Mouse (Mus musculus) limb, embryonic 11.5 days (tissue): ENCODE results near the gene Ptk7. TPM values are rescaled to one million over a fixed set of nuclear protein-coding genes. Genes with fewer than 3 reads are reported as not detected.
A peak's percentile ranks its signal among the peaks of the same experiment; 100 is the strongest.

Experiments used
- ATAC-seq: fragments of 200-750 bp; cut with Nextera tagmentation; 2 replicates; pipeline ENCODE4 v1.8.0; 2017; ENCODE audit warnings: low read depth; ENCODE audit not compliant: insufficient number of reproducible peaks, low FRiP score, low TSS enrichment
- DNase-seq: peaks from one replicate; pipeline ENCODE4 v3.0.0-alpha.2; 2015; ENCODE audit warnings: low spot score
- H3K27ac ChIP-seq: fragments of 300-500 bp; sonication (generic); replicated peaks from 2 replicates; pipeline ENCODE4 v1.5.1; 2014; ENCODE audit warnings: low read depth, mild to moderate bottlenecking, low read length
- H3K27me3 ChIP-seq: fragments of 300-500 bp; sonication (generic); 2 replicates; pipeline ENCODE4 v1.6.1; 2014; ENCODE audit warnings: mild to moderate bottlenecking, low read length, mixed read lengths; ENCODE audit not compliant: control insufficient read depth, insufficient read depth
- H3K36me3 ChIP-seq: fragments of 300-500 bp; sonication (generic); 2 replicates; pipeline ENCODE4 v1.6.1; 2014; ENCODE audit warnings: mild to moderate bottlenecking, low read length, moderate library complexity, mixed read lengths; ENCODE audit not compliant: control insufficient read depth, insufficient read depth
- H3K4me1 ChIP-seq: fragments of 300-500 bp; sonication (generic); 2 replicates; pipeline ENCODE4 v1.6.1; 2014; ENCODE audit warnings: low read length, mixed read lengths; ENCODE audit not compliant: control insufficient read depth, insufficient read depth
- H3K4me2 ChIP-seq: fragments of 300-500 bp; sonication (generic); 2 replicates; pipeline ENCODE4 v1.6.1; 2014; ENCODE audit warnings: low read depth, mild to moderate bottlenecking, moderate library complexity; ENCODE audit not compliant: severe bottlenecking
- H3K4me3 ChIP-seq: fragments of 300-500 bp; sonication (generic); 2 replicates; pipeline ENCODE4 v1.5.1; 2014; ENCODE audit warnings: low read depth, low read length
- H3K9ac ChIP-seq: fragments of 300-500 bp; sonication (generic); 2 replicates; pipeline ENCODE4 v1.6.1; 2014; ENCODE audit warnings: mild to moderate bottlenecking, low read length
- H3K9me3 ChIP-seq: fragments of 300-500 bp; sonication (generic); 2 replicates; pipeline ENCODE4 v1.6.1; 2016; ENCODE audit warnings: low read length; ENCODE audit not compliant: control insufficient read depth
- WGBS: fragments of 180-500 bp; shearing (Covaris S2); extraction: QIAGEN DNeasy Blood & Tissue Kit; methylation state at CpG from one replicate; pipeline ENCODE4 v1.1.7; 2014; 5-methylcytosine and 5-hydroxymethylcytosine counted together
- polyA plus RNA-seq: library from polyadenylated mRNA; unstranded; fragments of >200 nt; fragmentation: Nextera tagmentation; extraction: Ambion mirVana; gene quantifications from 2 replicates; pipeline ENCODE4 v1.2.1, GENCODE M21; 2014

The Ptk7 gene
- polyA plus RNA-seq, 1 experiment from 2014 or later = 60.4 TPM

DNA sequence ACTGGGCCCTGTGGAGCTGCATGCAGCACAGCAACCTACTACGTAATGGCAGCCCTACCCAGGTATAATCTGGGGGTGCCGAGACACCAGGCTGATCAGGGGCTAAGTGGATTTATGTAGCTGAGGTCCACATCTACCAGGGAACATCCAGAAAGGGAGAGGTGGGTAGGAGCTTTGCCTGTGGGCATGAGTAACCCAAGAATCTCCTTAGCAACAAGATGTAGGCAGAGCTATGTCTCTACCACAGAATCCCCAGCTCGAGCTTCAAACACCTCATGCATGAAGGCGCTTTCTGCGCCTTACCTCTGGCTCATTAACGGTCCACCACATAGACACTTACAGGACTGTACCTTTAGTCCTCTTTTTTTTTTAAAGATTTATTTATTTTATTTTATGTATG lies 34.0 kb downstream of the Ptk7 start:
- H3K4me1 ChIP-seq = peaks cover 12% of the 10 kb centered on the region
- H3K4me3 ChIP-seq = no peak overlapping the region
- no peaks in the 10 kb centered on the region for H3K9me3 ChIP-seq
- DNase-seq (no peak), ATAC-seq (no peak)
- H3K4me2 ChIP-seq = no peak overlapping the region
- peaks cover 2% of the 10 kb centered on the region; the same call in 1 of the 2 replicates for H3K36me3 ChIP-seq
- 81% methylated on average over 6 of the region's 6 CpGs for WGBS
- peak overlapping the region; percentile 17; the same call in 1 of the 2 replicates for H3K9ac ChIP-seq
- H3K27ac ChIP-seq = peak overlapping the region; percentile 70
- no peaks in the 10 kb centered on the region for H3K27me3 ChIP-seq

GRCm38 (mm10) chr17:46594606-46595005 lies 34.7 kb downstream of the Ptk7 start:
- H3K27me3 ChIP-seq = no peaks in the 10 kb centered on the region
- no peaks in the 10 kb centered on the region for H3K9me3 ChIP-seq
- 7% methylated on average over 9 of the region's 9 CpGs for WGBS
- H3K4me2 ChIP-seq = no peak overlapping the region; the same call in 1 of the 2 replicates
- H3K9ac ChIP-seq = no peak overlapping the region; the same call in 1 of the 2 replicates
- DNase-seq (peak; percentile 56), ATAC-seq (peak; percentile 74)
- H3K36me3 ChIP-seq = peaks cover 2% of the 10 kb centered on the region; the same call in 1 of the 2 replicates
- no peak overlapping the region for H3K4me3 ChIP-seq
- H3K27ac ChIP-seq = peak overlapping the region; percentile 70
- H3K4me1 ChIP-seq = peaks cover 12% of the 10 kb centered on the region

DNA sequence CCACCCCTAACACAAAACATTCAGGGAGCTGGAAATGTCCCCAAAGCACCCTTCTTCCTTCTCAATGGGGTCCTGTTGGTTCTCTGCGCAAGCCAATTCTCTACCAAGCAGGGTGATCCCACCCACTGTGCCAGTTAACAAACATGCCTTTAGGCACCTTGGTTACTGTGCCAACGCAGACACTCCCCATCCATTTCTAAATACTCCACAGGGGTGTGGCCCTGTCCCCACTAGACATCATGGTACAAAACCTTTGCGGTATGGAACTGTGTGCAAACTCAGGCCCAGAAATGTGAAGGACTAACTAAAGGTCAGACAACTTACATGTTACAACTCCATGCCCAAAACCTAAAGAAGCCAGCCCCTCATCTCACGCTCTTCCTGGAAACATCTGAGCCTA lies 36.2 kb downstream of the Ptk7 start:
- H3K36me3 ChIP-seq = peaks cover 5% of the 10 kb centered on the region; the same call in 1 of the 2 replicates
- peaks cover 12% of the 10 kb centered on the region for H3K4me1 ChIP-seq
- H3K27ac ChIP-seq = no peak overlapping the region
- H3K9me3 ChIP-seq = no peaks in the 10 kb centered on the region
- ATAC-seq = no peak
- no peaks in the 10 kb centered on the region for H3K27me3 ChIP-seq
- no peak overlapping the region for H3K4me3 ChIP-seq
- 93% methylated on average over 4 of the region's 4 CpGs for WGBS
- no peak for DNase-seq
- no peak overlapping the region for H3K9ac ChIP-seq
- H3K4me2 ChIP-seq = no peak overlapping the region

DNA sequence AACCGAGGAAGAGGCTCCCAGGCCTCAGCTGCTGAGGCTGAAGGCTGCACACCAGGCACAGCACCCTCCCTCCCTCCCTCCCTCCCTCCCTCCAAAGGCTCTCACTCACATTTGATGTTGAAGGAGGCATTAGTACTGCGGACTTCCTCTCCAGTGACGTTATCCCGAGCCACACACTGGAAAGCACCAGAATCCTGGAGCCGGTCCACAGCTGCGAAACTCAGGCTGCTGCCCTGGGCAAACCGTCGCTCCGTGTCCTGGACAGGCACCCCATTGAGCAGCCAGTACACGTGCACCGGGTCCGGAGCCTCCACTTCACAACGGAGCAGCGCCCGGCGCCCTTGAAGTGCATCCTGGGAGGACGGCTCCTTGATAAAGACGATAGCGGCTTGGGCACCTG lies 37.9 kb downstream of the Ptk7 start:
- Histone ChIP-seq H3K4me2 (no peak overlapping the region), H3K27me3 (no peaks in the 10 kb centered on the region), H3K9ac (no peak overlapping the region), H3K36me3 (peaks cover 12% of the 10 kb centered on the region), H3K4me1 (peaks cover 12% of the 10 kb centered on the region), H3K9me3 (no peaks in the 10 kb centered on the region), H3K4me3 (no peak overlapping the region), H3K27ac (no peak overlapping the region)
- 84% methylated on average over 19 of the region's 19 CpGs for WGBS
- no peak for ATAC-seq
- no peak for DNase-seq

- Histone ChIP-seq H3K4me3 (no peak overlapping the region), H3K4me2 (no peak overlapping the region), H3K4me1 (peaks cover 12% of the 10 kb centered on the region), H3K27ac (no peak overlapping the region), H3K9me3 (no peaks in the 10 kb centered on the region), H3K27me3 (no peaks in the 10 kb centered on the region), H3K9ac (no peak overlapping the region), H3K36me3 (peaks cover 18% of the 10 kb centered on the region)
- no peak for DNase-seq
- WGBS = 95% methylated on average over 7 of the region's 7 CpGs
- ATAC-seq = no peak
These were observed 38.9 kb downstream of the Ptk7 start for GRCm38 (mm10) chr17:46590439-46590838.

- Histone ChIP-seq H3K4me1 (peaks cover 5% of the 10 kb centered on the region), H3K36me3 (peaks cover 20% of the 10 kb centered on the region), H3K27ac (no peak overlapping the region), H3K4me3 (no peak overlapping the region), H3K27me3 (no peaks in the 10 kb centered on the region), H3K9ac (no peak overlapping the region), H3K9me3 (no peaks in the 10 kb centered on the region), H3K4me2 (no peak overlapping the region)
- no peak for ATAC-seq
- 94% methylated on average over 16 of the region's 16 CpGs for WGBS
- no peak for DNase-seq
These were observed 39.5 kb downstream of the Ptk7 start for GRCm38 (mm10) chr17:46589635-46590314.

DNA sequence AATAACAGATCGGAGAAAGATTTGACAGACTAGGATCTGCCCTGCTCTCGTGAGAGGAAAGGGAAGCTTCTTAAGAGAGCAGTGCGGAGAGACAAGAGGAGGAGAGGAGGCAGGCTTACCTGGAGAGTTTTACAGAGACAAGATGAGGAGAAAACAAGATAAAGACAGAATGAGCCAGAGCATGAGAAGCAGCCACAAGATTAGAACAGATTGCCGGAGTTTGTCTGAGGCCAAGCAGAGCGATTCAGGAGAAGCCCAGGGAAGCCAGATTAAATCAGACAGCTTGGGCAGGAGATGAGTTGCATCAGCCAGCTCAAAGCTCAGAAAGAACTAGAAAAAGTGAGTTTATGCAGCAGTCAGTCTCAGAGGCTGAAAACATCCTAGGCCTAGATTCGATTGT lies 40.4 kb downstream of the Ptk7 start:
- no peak for DNase-seq
- 94% methylated on average over 6 of the region's 6 CpGs for WGBS
- no peak for ATAC-seq
- peaks cover 20% of the 10 kb centered on the region for H3K36me3 ChIP-seq
- no peaks in the 10 kb centered on the region for H3K27me3 ChIP-seq
- no peaks in the 10 kb centered on the region for H3K9me3 ChIP-seq
- H3K4me3 ChIP-seq = no peak overlapping the region
- no peaks in the 10 kb centered on the region for H3K4me1 ChIP-seq
- H3K4me2 ChIP-seq = no peak overlapping the region
- H3K27ac ChIP-seq = no peak overlapping the region
- no peak overlapping the region for H3K9ac ChIP-seq

GRCm38 (mm10) chr17:46588173-46588572 lies 41.1 kb downstream of the Ptk7 start:
- H3K27ac ChIP-seq = no peak overlapping the region
- 88% methylated on average over 9 of the region's 9 CpGs for WGBS
- no peaks in the 10 kb centered on the region for H3K4me1 ChIP-seq
- no peaks in the 10 kb centered on the region for H3K9me3 ChIP-seq
- ATAC-seq (no peak), DNase-seq (no peak)
- H3K4me3 ChIP-seq = no peak overlapping the region
- H3K27me3 ChIP-seq = no peaks in the 10 kb centered on the region
- no peak overlapping the region for H3K9ac ChIP-seq
- H3K36me3 ChIP-seq = peaks cover 20% of the 10 kb centered on the region
- H3K4me2 ChIP-seq = no peak overlapping the region

GRCm38 (mm10) chr17:46586327-46586726 lies 43.0 kb downstream of the Ptk7 start:
- Histone ChIP-seq H3K9ac (no peak overlapping the region), H3K4me1 (no peaks in the 10 kb centered on the region), H3K4me3 (no peak overlapping the region), H3K4me2 (no peak overlapping the region), H3K9me3 (no peaks in the 10 kb centered on the region), H3K36me3 (peaks cover 28% of the 10 kb centered on the region), H3K27ac (no peak overlapping the region), H3K27me3 (no peaks in the 10 kb centered on the region)
- ATAC-seq (no peak), DNase-seq (no peak)
- WGBS = 90% methylated on average over 8 of the region's 8 CpGs
